Mouse (Mus musculus) kidney, embryonic 16.5 days (tissue): Measurements from ENCODE around the gene Shisa9. TPM values are rescaled to one million over a fixed set of nuclear protein-coding genes. Genes with fewer than 3 reads are reported as not detected.

Source experiments
- ATAC-seq: fragments of 200-750 bp; cut with Nextera tagmentation; 2 replicates; pipeline ENCODE4 v1.8.0; 2017; ENCODE audit warnings: moderate TSS enrichment; ENCODE audit not compliant: low FRiP score, low TSS enrichment
- H3K27ac ChIP-seq: fragments of 300-500 bp; sonication (generic); 2 replicates; pipeline ENCODE4 v1.5.1; 2014; ENCODE audit warnings: low read length
- H3K27me3 ChIP-seq: fragments of 300-500 bp; sonication (generic); 2 replicates; pipeline ENCODE4 v1.6.1; 2014; ENCODE audit warnings: low read length, control low read depth, mixed read lengths; ENCODE audit not compliant: insufficient read depth
- H3K36me3 ChIP-seq: fragments of 300-500 bp; sonication (generic); 2 replicates; pipeline ENCODE4 v1.6.1; 2014; ENCODE audit warnings: low read length, control low read depth, mixed read lengths; ENCODE audit not compliant: insufficient read depth
- H3K4me1 ChIP-seq: fragments of 300-500 bp; sonication (generic); 2 replicates; pipeline ENCODE4 v1.6.1; 2014; ENCODE audit warnings: low read length, control low read depth, mixed read lengths; ENCODE audit not compliant: insufficient read depth
- H3K4me2 ChIP-seq: fragments of 300-500 bp; sonication (generic); replicated peaks from 2 replicates; pipeline ENCODE4 v1.6.1; 2014; ENCODE audit warnings: low read depth, low read length
- H3K4me3 ChIP-seq: fragments of 300-500 bp; sonication (generic); 2 replicates; pipeline ENCODE4 v1.5.1; 2014; ENCODE audit warnings: mild to moderate bottlenecking, low read length
- H3K9ac ChIP-seq: fragments of 300-500 bp; sonication (generic); replicated peaks from 2 replicates; pipeline ENCODE4 v1.6.1; 2014; ENCODE audit warnings: low read length
- H3K9me3 ChIP-seq: fragments of 300-500 bp; sonication (generic); 2 replicates; pipeline ENCODE4 v1.6.1; 2016; ENCODE audit warnings: low read length, control low read depth
- WGBS: fragments of 180-500 bp; shearing (Covaris S2); extraction: QIAGEN DNeasy Blood & Tissue Kit; methylation state at CpG from one replicate; pipeline ENCODE4 v1.1.7; 2014; 5-methylcytosine and 5-hydroxymethylcytosine counted together
- polyA plus RNA-seq: library from polyadenylated mRNA; unstranded; fragments of >200 nt; fragmentation: Nextera tagmentation; extraction: Ambion mirVana; gene quantifications from 2 replicates; pipeline ENCODE4 v1.2.1, GENCODE M21; 2015

Shisa9 gene
- polyA plus RNA-seq, 1 experiment from 2014 or later: 0.34 TPM

DNA sequence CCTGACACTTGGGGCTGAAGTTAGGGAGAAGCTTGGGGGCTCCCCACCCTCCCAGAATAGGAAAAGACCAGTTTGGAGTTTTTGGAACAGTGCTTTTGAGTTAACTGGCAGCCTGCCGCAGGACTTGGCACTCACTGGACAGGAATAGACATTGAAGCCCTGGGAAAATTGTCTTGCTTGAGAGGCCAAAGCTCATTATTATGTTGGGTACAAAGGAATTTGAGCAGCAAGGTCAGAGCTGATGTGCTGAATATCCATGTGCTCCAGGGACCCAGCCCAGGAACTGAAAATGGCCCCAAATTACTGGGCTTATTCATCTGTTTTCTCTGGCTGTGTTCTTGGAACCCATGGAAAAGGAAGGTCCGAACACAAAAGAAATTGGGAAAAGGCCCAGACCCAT lies 170.6 kb downstream of the Shisa9 start:
- ATAC-seq: no peak

GRCm38 (mm10) chr16:12173482-12174041 lies 189.6 kb downstream of the Shisa9 start:
- WGBS: 92% methylated on average over 1 of the region's 1 CpGs
- H3K27ac ChIP-seq: no peak overlapping the region
- no peak for ATAC-seq
- H3K9ac ChIP-seq: no peak overlapping the region
- no peaks in the 10 kb centered on the region for H3K36me3 ChIP-seq
- no peaks in the 10 kb centered on the region for H3K9me3 ChIP-seq
- H3K4me1 ChIP-seq: no peaks in the 10 kb centered on the region
- no peak overlapping the region for H3K4me2 ChIP-seq
- H3K27me3 ChIP-seq: no peaks in the 10 kb centered on the region
- no peak overlapping the region for H3K4me3 ChIP-seq

More for the DNA sequence above, 170.6 kb downstream of the Shisa9 start:
- no peaks in the 10 kb centered on the region for H3K9me3 ChIP-seq
- H3K4me3 ChIP-seq: no peak overlapping the region
- H3K9ac ChIP-seq: no peak overlapping the region
- H3K27ac ChIP-seq: no peak overlapping the region
- H3K36me3 ChIP-seq: no peaks in the 10 kb centered on the region
- no peaks in the 10 kb centered on the region for H3K4me1 ChIP-seq
- no peaks in the 10 kb centered on the region for H3K27me3 ChIP-seq
- H3K4me2 ChIP-seq: no peak overlapping the region
- 78% methylated on average over 2 of the region's 2 CpGs for WGBS

DNA sequence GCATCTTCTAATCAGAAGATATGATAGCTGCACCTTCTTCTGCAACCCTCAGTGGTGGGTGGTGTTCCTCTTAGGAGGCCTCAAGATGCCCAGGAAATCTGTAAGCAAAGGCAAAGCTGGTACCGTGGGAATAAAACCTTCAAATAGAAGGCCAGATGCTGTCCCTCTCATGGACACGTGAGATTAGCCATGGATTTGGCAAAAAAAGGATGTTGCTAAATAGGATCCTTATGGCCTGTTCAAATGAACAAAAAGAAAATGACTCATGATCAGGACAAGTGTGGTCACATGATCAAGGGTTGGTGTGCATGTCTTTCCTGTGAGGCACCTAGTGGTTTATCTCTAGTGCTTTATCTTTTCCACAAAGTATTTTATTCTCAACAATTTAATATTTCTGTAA lies 194.1 kb downstream of the Shisa9 start:
- WGBS: 92% methylated on average over 2 of the region's 2 CpGs
- Histone ChIP-seq H3K27me3 (no peaks in the 10 kb centered on the region), H3K9me3 (no peaks in the 10 kb centered on the region), H3K9ac (no peak overlapping the region), H3K27ac (no peak overlapping the region), H3K36me3 (no peaks in the 10 kb centered on the region), H3K4me2 (no peak overlapping the region), H3K4me3 (no peak overlapping the region), H3K4me1 (no peaks in the 10 kb centered on the region)
- ATAC-seq: no peak

GRCm38 (mm10) chr16:12189739-12190138 lies 205.8 kb downstream of the Shisa9 start:
- no peaks in the 10 kb centered on the region for H3K36me3 ChIP-seq
- H3K9ac ChIP-seq: no peak overlapping the region
- no peaks in the 10 kb centered on the region for H3K4me1 ChIP-seq
- H3K4me2 ChIP-seq: no peak overlapping the region
- H3K27ac ChIP-seq: no peak overlapping the region
- ATAC-seq: no peak
- H3K4me3 ChIP-seq: no peak overlapping the region
- no peaks in the 10 kb centered on the region for H3K27me3 ChIP-seq
- WGBS: 75% methylated on average over 2 of the region's 2 CpGs
- H3K9me3 ChIP-seq: no peaks in the 10 kb centered on the region

GRCm38 (mm10) chr16:12196841-12197240 lies 212.9 kb downstream of the Shisa9 start:
- Histone ChIP-seq H3K27ac (no peak overlapping the region), H3K9me3 (no peaks in the 10 kb centered on the region), H3K4me1 (no peaks in the 10 kb centered on the region), H3K4me2 (no peak overlapping the region), H3K9ac (no peak overlapping the region), H3K4me3 (no peak overlapping the region), H3K36me3 (no peaks in the 10 kb centered on the region), H3K27me3 (no peaks in the 10 kb centered on the region)
- 96% methylated on average over 4 of the region's 4 CpGs for WGBS
- ATAC-seq: no peak

GRCm38 (mm10) chr16:12197611-12198010 lies 213.7 kb downstream of the Shisa9 start:
- WGBS: 54% methylated on average over 5 of the region's 5 CpGs
- H3K27me3 ChIP-seq: no peaks in the 10 kb centered on the region
- H3K27ac ChIP-seq: no peak overlapping the region
- H3K36me3 ChIP-seq: no peaks in the 10 kb centered on the region
- no peaks in the 10 kb centered on the region for H3K4me1 ChIP-seq
- no peak overlapping the region for H3K4me2 ChIP-seq
- H3K9me3 ChIP-seq: no peaks in the 10 kb centered on the region
- no peak overlapping the region for H3K4me3 ChIP-seq
- ATAC-seq: no peak
- H3K9ac ChIP-seq: no peak overlapping the region

DNA sequence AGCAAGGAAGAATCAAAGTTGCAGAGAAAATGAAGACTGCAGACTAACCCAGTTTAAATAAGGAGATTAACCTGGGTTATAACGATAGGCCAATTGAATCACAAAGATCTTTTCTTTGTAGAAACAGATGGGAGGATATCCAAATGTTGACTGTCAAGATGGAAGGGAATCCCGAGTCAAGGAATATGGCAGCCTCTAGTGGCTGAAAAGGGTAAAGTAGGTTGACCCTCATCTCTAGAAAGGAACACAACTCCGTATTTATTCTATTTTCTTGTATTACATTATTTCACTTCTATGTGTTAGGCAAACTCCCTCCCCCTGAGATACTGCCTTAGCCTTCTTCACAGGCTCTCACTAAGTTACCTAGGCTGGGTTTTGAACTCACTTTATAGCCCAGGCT lies 217.3 kb downstream of the Shisa9 start:
- H3K36me3 ChIP-seq: no peaks in the 10 kb centered on the region
- no peak overlapping the region for H3K4me3 ChIP-seq
- no peak overlapping the region for H3K4me2 ChIP-seq
- H3K9me3 ChIP-seq: no peaks in the 10 kb centered on the region
- no peak overlapping the region for H3K27ac ChIP-seq
- no peak overlapping the region for H3K9ac ChIP-seq
- H3K27me3 ChIP-seq: no peaks in the 10 kb centered on the region
- H3K4me1 ChIP-seq: no peaks in the 10 kb centered on the region
- 33% methylated on average over 3 of the region's 3 CpGs for WGBS
- ATAC-seq: no peak

DNA sequence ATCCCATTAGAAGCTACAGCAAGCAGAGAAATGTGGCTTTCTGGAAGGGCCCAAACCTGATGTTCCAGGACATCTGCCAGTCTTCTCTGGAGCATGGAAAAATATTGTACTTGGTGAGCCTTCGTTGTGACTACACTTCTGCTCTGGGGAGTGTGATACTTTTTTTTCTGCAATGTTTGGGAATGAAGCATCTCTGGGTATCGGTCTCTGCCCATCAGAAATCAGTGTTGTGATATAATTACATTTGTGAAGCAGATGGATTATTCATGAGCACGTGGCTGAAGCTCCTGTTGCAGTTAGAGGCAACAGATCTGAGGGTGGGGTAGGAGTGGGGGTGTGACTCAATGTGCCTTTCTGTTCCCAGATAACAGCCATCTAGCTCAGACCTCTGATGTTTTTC lies 218.2 kb downstream of the Shisa9 start:
- Histone ChIP-seq H3K27me3 (no peaks in the 10 kb centered on the region), H3K9ac (no peak overlapping the region), H3K36me3 (no peaks in the 10 kb centered on the region), H3K9me3 (no peaks in the 10 kb centered on the region), H3K27ac (no peak overlapping the region), H3K4me1 (no peaks in the 10 kb centered on the region), H3K4me3 (no peak overlapping the region), H3K4me2 (no peak overlapping the region)
- 65% methylated on average over 3 of the region's 3 CpGs for WGBS
- ATAC-seq: no peak

DNA sequence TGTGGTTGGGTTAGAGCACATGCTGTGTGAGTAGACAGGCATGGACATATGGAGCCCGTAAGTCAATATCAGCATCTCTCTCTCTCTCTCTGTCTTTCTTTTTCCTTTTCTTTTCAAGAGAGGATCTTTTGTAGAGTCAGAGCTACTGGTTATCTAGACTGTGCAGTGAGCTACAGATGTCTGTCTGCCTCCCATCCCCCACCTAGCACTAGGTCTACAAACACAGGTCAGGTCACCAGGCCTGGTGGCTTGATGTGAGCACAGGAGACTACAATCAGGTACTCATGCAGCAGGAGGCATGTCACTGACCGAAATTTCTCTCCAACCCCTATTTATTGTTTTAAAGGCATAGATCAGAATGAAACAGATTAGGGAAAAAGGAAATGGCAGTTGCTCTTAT lies 219.1 kb downstream of the Shisa9 start:
- 82% methylated on average over 2 of the region's 2 CpGs for WGBS
- ATAC-seq: no peak
- Histone ChIP-seq H3K4me1 (no peaks in the 10 kb centered on the region), H3K27ac (no peak overlapping the region), H3K36me3 (no peaks in the 10 kb centered on the region), H3K4me2 (no peak overlapping the region), H3K27me3 (no peaks in the 10 kb centered on the region), H3K9me3 (no peaks in the 10 kb centered on the region), H3K9ac (no peak overlapping the region), H3K4me3 (no peak overlapping the region)

DNA sequence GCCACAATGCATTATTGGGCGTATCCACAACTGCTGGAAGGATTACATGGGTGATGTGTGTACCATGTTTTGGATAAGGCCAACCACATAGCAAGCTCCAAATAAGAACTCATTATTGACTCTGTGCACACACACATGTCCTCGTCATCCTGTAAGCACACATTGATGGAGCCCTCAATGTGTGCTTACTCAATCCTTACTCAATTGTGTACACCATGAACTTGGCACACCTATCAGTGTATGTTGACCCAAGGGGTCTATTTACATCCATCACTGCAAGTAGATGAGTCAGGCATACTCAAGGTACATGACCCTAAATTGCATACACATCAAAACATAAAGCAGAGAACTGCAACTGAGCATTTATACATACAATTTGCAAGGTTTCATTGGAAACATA lies 220.5 kb downstream of the Shisa9 start:
- no peaks in the 10 kb centered on the region for H3K36me3 ChIP-seq
- H3K4me2 ChIP-seq: no peak overlapping the region
- ATAC-seq: no peak
- no peaks in the 10 kb centered on the region for H3K27me3 ChIP-seq
- WGBS: 90% methylated on average over 2 of the region's 2 CpGs
- H3K4me1 ChIP-seq: no peaks in the 10 kb centered on the region
- H3K9me3 ChIP-seq: no peaks in the 10 kb centered on the region
- no peak overlapping the region for H3K9ac ChIP-seq
- H3K4me3 ChIP-seq: no peak overlapping the region
- H3K27ac ChIP-seq: no peak overlapping the region
